Mouse (Mus musculus) liver, postnatal 0 days (tissue): ENCODE data around the gene Hoxa1.

ENCODE experiments used
- CTCF ChIP-seq: sonication (generic); IDR thresholded peaks from 2 replicates; pipeline ENCODE4 v1.5.1; 2016; ENCODE audit warnings: antibody characterized with exemption, low read depth
- EP300 ChIP-seq: IDR thresholded peaks from 2 replicates; pipeline ENCODE4 v1.6.1; 2016; ENCODE audit warnings: antibody characterized with exemption, low read depth, mild to moderate bottlenecking

- TF ChIP-seq CTCF, result no peak
- no peak for TF ChIP-seq EP300
Observed at GRCm38 (mm10) chr6:52161336-52162092, 3.4 kb upstream of the Hoxa1 start.
